Mouse (Mus musculus) neural tube, embryonic 15.5 days (tissue): ENCODE measurements at regions not wholly inside any gene's neighbourhood (a gene's known extent, or its start where the extent isn't known, plus 50 kb on each side); places are given as distances from the start of the nearest gene placed in this dataset.
A peak's percentile ranks its signal among the peaks of the same experiment; 100 is the strongest.

Experiments used
- ATAC-seq: fragments of 200-750 bp; cut with Nextera tagmentation; 2 replicates; pipeline ENCODE4 v1.8.0; 2017; ENCODE audit warnings: mild to moderate bottlenecking, moderate TSS enrichment, moderate library complexity; ENCODE audit not compliant: low FRiP score
- H3K27ac ChIP-seq: fragments of 300-500 bp; sonication (generic); replicated peaks from 2 replicates; pipeline ENCODE4 v1.5.1; 2015; ENCODE audit warnings: mild to moderate bottlenecking, inconsistent platforms
- H3K27me3 ChIP-seq: fragments of 300-500 bp; sonication (generic); replicated peaks from 2 replicates; pipeline ENCODE4 v1.6.1; 2015; ENCODE audit warnings: inconsistent platforms
- H3K36me3 ChIP-seq: fragments of 300-500 bp; sonication (generic); 2 replicates; pipeline ENCODE4 v1.6.1; 2015; ENCODE audit warnings: inconsistent platforms
- H3K4me1 ChIP-seq: fragments of 300-500 bp; sonication (generic); 2 replicates; pipeline ENCODE4 v1.6.1; 2015; ENCODE audit warnings: inconsistent platforms
- H3K4me2 ChIP-seq: fragments of 300-500 bp; sonication (generic); 2 replicates; pipeline ENCODE4 v1.6.1; 2015; ENCODE audit warnings: inconsistent platforms, mild to moderate bottlenecking, moderate library complexity
- H3K4me3 ChIP-seq: fragments of 300-500 bp; sonication (generic); replicated peaks from 2 replicates; pipeline ENCODE4 v1.5.1; 2015; ENCODE audit warnings: mild to moderate bottlenecking, inconsistent platforms
- H3K9ac ChIP-seq: fragments of 300-500 bp; sonication (generic); replicated peaks from 2 replicates; pipeline ENCODE4 v1.6.1; 2015; ENCODE audit warnings: mild to moderate bottlenecking, inconsistent platforms
- H3K9me3 ChIP-seq: fragments of 300-500 bp; sonication (generic); replicated peaks from 2 replicates; pipeline ENCODE4 v1.6.1; 2016; ENCODE audit warnings: inconsistent platforms
- WGBS: fragments of 180-500 bp; shearing (Covaris S2); methylation state at CpG from one replicate; pipeline ENCODE4 v1.1.7; 2015; ENCODE audit warnings: mixed read lengths; 5-methylcytosine and 5-hydroxymethylcytosine counted together

DNA sequence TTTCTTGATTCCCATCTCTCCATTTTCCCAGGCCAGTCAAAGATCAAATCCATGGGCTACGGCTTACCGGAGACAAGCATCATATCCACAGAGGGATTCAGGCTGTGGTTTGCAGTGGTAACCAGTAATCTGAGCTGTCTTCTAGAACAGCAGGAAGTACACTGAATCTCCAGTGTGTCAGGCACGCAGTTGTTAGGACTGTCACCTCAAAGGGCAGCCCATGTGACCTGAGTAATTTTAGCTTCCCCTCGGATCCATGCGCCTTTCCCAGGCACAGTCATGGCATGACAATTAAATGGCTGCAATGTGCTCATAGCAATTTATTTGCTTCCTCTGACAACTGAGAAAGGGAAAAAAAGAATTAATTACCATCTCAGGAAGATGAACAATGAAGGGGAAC is 98.2 kb downstream of the Snx19 start:
- H3K27ac ChIP-seq, result no peak overlapping the region
- H3K4me3 ChIP-seq, result no peak overlapping the region
- H3K9me3 ChIP-seq, result no peaks in the 10 kb centered on the region
- no peak overlapping the region for H3K9ac ChIP-seq
- H3K36me3 ChIP-seq, result no peaks in the 10 kb centered on the region
- 41% methylated on average over 5 of the region's 5 CpGs for WGBS
- no peaks in the 10 kb centered on the region for H3K27me3 ChIP-seq
- H3K4me2 ChIP-seq, result no peak overlapping the region
- no peak for ATAC-seq
- peaks cover 15% of the 10 kb centered on the region for H3K4me1 ChIP-seq

GRCm38 (mm10) chr9:30524401-30525066 is 97.6 kb downstream of the Snx19 start:
- WGBS, result 91% methylated on average over 6 of the region's 6 CpGs
- Histone ChIP-seq H3K9ac (no peak overlapping the region), H3K4me3 (no peak overlapping the region), H3K27me3 (no peaks in the 10 kb centered on the region), H3K4me1 (peaks cover 15% of the 10 kb centered on the region), H3K36me3 (no peaks in the 10 kb centered on the region), H3K9me3 (no peaks in the 10 kb centered on the region), H3K4me2 (no peak overlapping the region), H3K27ac (no peak overlapping the region)
- ATAC-seq, result no peak

DNA sequence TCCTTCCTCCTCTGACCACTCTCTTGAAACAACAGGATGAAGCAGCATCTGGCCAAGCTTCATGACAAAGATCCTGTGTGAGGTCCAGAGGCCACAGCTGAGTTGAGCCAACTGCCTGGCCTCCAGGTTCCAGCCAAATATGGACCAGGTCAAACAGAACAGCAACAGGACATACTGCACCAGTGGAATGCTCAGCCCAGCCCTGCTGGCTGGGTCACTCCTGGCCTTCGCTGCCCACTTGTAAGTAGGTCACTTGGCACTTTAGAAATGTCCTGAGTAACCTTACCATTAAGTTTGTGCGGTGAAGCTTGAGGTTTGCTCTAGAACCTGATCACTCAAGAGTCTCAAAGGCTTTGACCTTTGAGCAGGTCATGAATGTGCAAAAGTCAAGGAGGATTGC is 96.9 kb downstream of the Snx19 start:
- 96% methylated on average over 2 of the region's 2 CpGs for WGBS
- ATAC-seq, result no peak
- no peaks in the 10 kb centered on the region for H3K9me3 ChIP-seq

DNA sequence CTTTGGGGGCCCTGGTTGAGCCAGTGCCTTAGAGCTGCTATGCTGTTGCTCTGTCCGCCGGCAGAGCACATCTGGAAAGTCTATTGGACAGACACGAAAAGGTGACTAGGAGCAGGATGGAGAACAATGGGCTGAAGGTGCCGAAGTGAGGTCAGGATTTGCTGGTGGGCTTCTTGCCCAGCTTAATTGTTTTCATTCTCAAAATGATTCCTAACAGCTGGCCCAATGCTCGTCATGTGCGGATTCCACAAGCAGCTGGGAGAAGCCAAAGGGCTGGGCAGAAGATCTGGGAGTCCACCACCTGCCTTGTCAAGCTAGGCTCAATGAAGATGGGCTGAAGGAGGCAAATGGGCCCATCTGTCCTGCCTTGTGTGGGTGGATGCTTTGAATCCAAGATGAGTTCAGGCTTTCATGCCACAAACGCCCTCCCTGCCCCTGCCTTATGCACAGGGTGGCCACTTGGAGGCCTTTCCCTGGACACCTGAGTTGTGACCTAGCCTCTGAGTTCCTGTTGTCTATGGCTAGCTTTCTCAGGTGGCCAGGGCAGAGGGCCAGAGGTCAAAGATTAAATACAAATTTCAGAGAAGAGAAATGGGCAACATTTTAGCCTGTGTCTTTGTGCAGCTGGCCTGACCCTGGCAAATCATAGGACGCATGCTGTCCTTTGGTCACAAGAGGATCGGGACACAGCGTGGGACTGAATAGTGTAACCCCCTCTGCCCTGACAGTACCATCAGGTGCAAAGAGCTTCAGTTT is 95.9 kb downstream of the Snx19 start:
- H3K27me3 ChIP-seq, result no peaks in the 10 kb centered on the region
- WGBS, result 82% methylated on average over 10 of the region's 10 CpGs
- no peaks in the 10 kb centered on the region for H3K36me3 ChIP-seq
- H3K4me2 ChIP-seq, result no peak overlapping the region
- peaks cover 15% of the 10 kb centered on the region for H3K4me1 ChIP-seq
- no peak overlapping the region for H3K9ac ChIP-seq
- H3K27ac ChIP-seq, result no peak overlapping the region
- no peak for ATAC-seq
- H3K4me3 ChIP-seq, result no peak overlapping the region
- H3K9me3 ChIP-seq, result no peaks in the 10 kb centered on the region

More for the DNA sequence above, 96.9 kb downstream of the Snx19 start:
- peaks cover 15% of the 10 kb centered on the region for H3K4me1 ChIP-seq
- no peaks in the 10 kb centered on the region for H3K27me3 ChIP-seq
- H3K9ac ChIP-seq, result no peak overlapping the region
- H3K4me3 ChIP-seq, result no peak overlapping the region
- no peaks in the 10 kb centered on the region for H3K36me3 ChIP-seq
- H3K27ac ChIP-seq, result no peak overlapping the region
- no peak overlapping the region for H3K4me2 ChIP-seq

GRCm38 (mm10) chr9:30521556-30522240 is 94.8 kb downstream of the Snx19 start:
- 0 out of 2 replicates have a peak overlapping the region, but pooled peaks have one; percentile 37 for H3K27ac ChIP-seq
- H3K9ac ChIP-seq, result no peak overlapping the region
- no peaks in the 10 kb centered on the region for H3K9me3 ChIP-seq
- H3K36me3 ChIP-seq, result no peaks in the 10 kb centered on the region
- H3K27me3 ChIP-seq, result no peaks in the 10 kb centered on the region
- 91% methylated on average over 6 of the region's 6 CpGs for WGBS
- no peak overlapping the region for H3K4me3 ChIP-seq
- peaks cover 15% of the 10 kb centered on the region for H3K4me1 ChIP-seq
- ATAC-seq, result no peak
- no peak overlapping the region for H3K4me2 ChIP-seq

- Histone ChIP-seq H3K27ac (peak overlapping the region; percentile 77), H3K4me3 (no peak overlapping the region), H3K4me1 (peaks cover 15% of the 10 kb centered on the region), H3K27me3 (no peaks in the 10 kb centered on the region), H3K4me2 (no peak overlapping the region), H3K9ac (no peak overlapping the region), H3K9me3 (no peaks in the 10 kb centered on the region), H3K36me3 (no peaks in the 10 kb centered on the region)
- peak; percentile 91 for ATAC-seq
- WGBS, result 28% methylated on average over 9 of the region's 9 CpGs
Observed at GRCm38 (mm10) chr9:30520853-30521439, 94.0 kb downstream of the Snx19 start.

DNA sequence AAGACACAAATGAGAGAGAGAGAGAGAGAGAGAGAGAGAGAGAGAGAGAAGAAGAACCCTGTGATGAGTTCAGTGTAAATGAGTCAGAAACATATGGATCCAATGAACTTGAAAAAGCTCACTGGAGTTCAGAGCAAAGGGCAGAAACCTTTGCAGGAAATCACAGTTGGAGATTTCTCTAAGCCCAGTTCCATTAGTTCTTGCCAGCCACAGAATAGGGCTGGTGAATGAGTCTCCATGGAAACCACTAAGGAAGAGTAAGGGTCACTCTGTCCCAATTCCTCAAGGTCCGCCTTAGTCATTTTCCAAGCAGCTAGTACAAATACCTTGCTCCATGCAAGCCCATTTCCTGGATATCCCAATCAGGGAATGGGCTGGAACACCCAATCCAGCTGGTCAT is 93.2 kb downstream of the Snx19 start:
- ATAC-seq, result no peak
- WGBS, result 69% methylated on average over 1 of the region's 1 CpGs
- Histone ChIP-seq H3K4me2 (no peak overlapping the region), H3K4me1 (peaks cover 15% of the 10 kb centered on the region), H3K9me3 (no peaks in the 10 kb centered on the region), H3K9ac (no peak overlapping the region), H3K27me3 (no peaks in the 10 kb centered on the region), H3K36me3 (no peaks in the 10 kb centered on the region), H3K27ac (no peak overlapping the region; the same call in 1 of the 2 replicates), H3K4me3 (no peak overlapping the region)

- H3K9ac ChIP-seq, result no peak overlapping the region
- no peak overlapping the region for H3K4me2 ChIP-seq
- H3K36me3 ChIP-seq, result no peaks in the 10 kb centered on the region
- H3K4me1 ChIP-seq, result peaks cover 15% of the 10 kb centered on the region
- 98% methylated on average over 1 of the region's 1 CpGs for WGBS
- no peak for ATAC-seq
- no peaks in the 10 kb centered on the region for H3K27me3 ChIP-seq
- no peaks in the 10 kb centered on the region for H3K9me3 ChIP-seq
- H3K4me3 ChIP-seq, result no peak overlapping the region
- no peak overlapping the region for H3K27ac ChIP-seq
Observed at GRCm38 (mm10) chr9:30519231-30519630, 92.3 kb downstream of the Snx19 start.
